Mouse (Mus musculus) lung, embryonic 15.5 days (tissue): ENCODE data around the gene Gstm3. TPM values are rescaled to one million over a fixed set of nuclear protein-coding genes. Genes with fewer than 3 reads are reported as not detected.
A peak's percentile ranks its signal among the peaks of the same experiment; 100 is the strongest.
"Not testable (repeated sequence)": the region's sequence is repeated elsewhere in the genome, so short reads cannot be mapped to it uniquely, and the experiment has no call there.

Experiments
- ATAC-seq: fragments of 200-750 bp; cut with Nextera tagmentation; 2 replicates; pipeline ENCODE4 v1.8.0; 2017; ENCODE audit warnings: moderate number of reproducible peaks, borderline replicate concordance; ENCODE audit not compliant: low FRiP score, low TSS enrichment; ENCODE audit errors: extremely low read depth
- H3K27ac ChIP-seq: fragments of 300-500 bp; sonication (generic); 2 replicates; pipeline ENCODE4 v1.5.1; 2015; ENCODE audit warnings: moderate library complexity, mild to moderate bottlenecking, inconsistent platforms
- H3K27me3 ChIP-seq: fragments of 300-500 bp; sonication (generic); 2 replicates; pipeline ENCODE4 v1.6.1; 2015; ENCODE audit warnings: inconsistent platforms
- H3K36me3 ChIP-seq: fragments of 300-500 bp; sonication (generic); 2 replicates; pipeline ENCODE4 v1.6.1; 2015; ENCODE audit warnings: inconsistent platforms
- H3K4me1 ChIP-seq: fragments of 300-500 bp; sonication (generic); 2 replicates; pipeline ENCODE4 v1.6.1; 2015; ENCODE audit warnings: inconsistent platforms
- H3K4me2 ChIP-seq: fragments of 300-500 bp; sonication (generic); 2 replicates; pipeline ENCODE4 v1.6.1; 2015; ENCODE audit warnings: inconsistent platforms, mild to moderate bottlenecking, moderate library complexity
- H3K4me3 ChIP-seq: fragments of 300-500 bp; sonication (generic); 2 replicates; pipeline ENCODE4 v1.5.1; 2015; ENCODE audit warnings: mild to moderate bottlenecking, inconsistent platforms
- H3K9ac ChIP-seq: fragments of 300-500 bp; sonication (generic); 2 replicates; pipeline ENCODE4 v1.6.1; 2015; ENCODE audit warnings: inconsistent platforms
- H3K9me3 ChIP-seq: fragments of 300-500 bp; sonication (generic); 2 replicates; pipeline ENCODE4 v1.6.1; 2016; ENCODE audit warnings: inconsistent platforms
- WGBS: fragments of 180-500 bp; shearing (Covaris S2); methylation state at CpG from one replicate; pipeline ENCODE4 v1.1.7; 2015; 5-methylcytosine and 5-hydroxymethylcytosine counted together
- polyA plus RNA-seq: library from polyadenylated mRNA; unstranded; fragments of >200 nt; fragmentation: Nextera tagmentation; extraction: Ambion mirVana; gene quantifications from 2 replicates; pipeline ENCODE4 v1.2.1, GENCODE M21; 2015

The Gstm3 gene
- polyA plus RNA-seq, 1 experiment from 2014 or later: 0.22 TPM

GRCm38 (mm10) chr3:107998591-107998990 is 29.5 kb upstream of the Gstm3 start:
- WGBS: 76% methylated on average over 3 of the region's 3 CpGs
- H3K36me3 ChIP-seq: no peaks in the 10 kb centered on the region
- no peak overlapping the region for H3K4me2 ChIP-seq
- no peaks in the 10 kb centered on the region for H3K27me3 ChIP-seq
- no peak overlapping the region for H3K27ac ChIP-seq
- no peaks in the 10 kb centered on the region for H3K4me1 ChIP-seq
- no peak for ATAC-seq
- H3K9ac ChIP-seq: no peak overlapping the region
- H3K4me3 ChIP-seq: no peak overlapping the region
- no peaks in the 10 kb centered on the region for H3K9me3 ChIP-seq

- no peak overlapping the region for H3K4me2 ChIP-seq
- ATAC-seq: no peak
- no peaks in the 10 kb centered on the region for H3K36me3 ChIP-seq
- H3K27me3 ChIP-seq: no peaks in the 10 kb centered on the region
- 74% methylated on average over 4 of the region's 4 CpGs for WGBS
- no peak overlapping the region for H3K27ac ChIP-seq
- no peaks in the 10 kb centered on the region for H3K4me1 ChIP-seq
- no peak overlapping the region for H3K4me3 ChIP-seq
- no peak overlapping the region for H3K9ac ChIP-seq
- no peaks in the 10 kb centered on the region for H3K9me3 ChIP-seq
Observed at GRCm38 (mm10) chr3:107996576-107996975, 27.5 kb upstream of the Gstm3 start.

- H3K4me3 ChIP-seq, H3K4me2 ChIP-seq: not testable (repeated sequence)
- 70% methylated on average over 2 of the region's 2 CpGs for WGBS
Observed at GRCm38 (mm10) chr3:107995974-107996373, 26.9 kb upstream of the Gstm3 start.

GRCm38 (mm10) chr3:107986041-107986562 is 17.0 kb upstream of the Gstm3 start, which contains the start of gene Gstm2:
Gene Gstm2, minus strand, starts transcription at chr3:107986453.
- 22% methylated on average over 8 of the region's 8 CpGs for WGBS
- Histone ChIP-seq H3K4me2 (peak within 1 kb of the TSS; percentile 46), H3K36me3 (no peaks in the 10 kb centered on the region), H3K4me3 (peak within 1 kb of the TSS; percentile 33), H3K9me3 (no peaks in the 10 kb centered on the region), H3K27ac (peak within 1 kb of the TSS; percentile 79), H3K9ac (0 out of 2 replicates have a peak within 1 kb of the TSS, but pooled peaks have one; percentile 8), H3K4me1 (peaks cover 16% of the 10 kb centered on the region), H3K27me3 (no peaks in the 10 kb centered on the region)
- peak; percentile 95 for ATAC-seq

More at GRCm38 (mm10) chr3:107995974-107996373, 26.9 kb upstream of the Gstm3 start:
- H3K36me3 ChIP-seq, H3K27me3 ChIP-seq, H3K9ac ChIP-seq, ATAC-seq, H3K9me3 ChIP-seq, H3K4me1 ChIP-seq, H3K27ac ChIP-seq: not testable (repeated sequence)

GRCm38 (mm10) chr3:107985141-107985540 is 16.1 kb upstream of the Gstm3 start:
- peak overlapping the region; percentile 79 for H3K27ac ChIP-seq
- H3K4me2 ChIP-seq: peak overlapping the region; percentile 46
- H3K9me3 ChIP-seq, H3K27me3 ChIP-seq, H3K4me3 ChIP-seq, H3K36me3 ChIP-seq, ATAC-seq, H3K9ac ChIP-seq: not testable (repeated sequence)
- H3K4me1 ChIP-seq: peaks cover 16% of the 10 kb centered on the region
- WGBS: 95% methylated on average over 2 of the region's 2 CpGs

- no peaks in the 10 kb centered on the region for H3K27me3 ChIP-seq
- 72% methylated on average over 5 of the region's 5 CpGs for WGBS
Observed at GRCm38 (mm10) chr3:107984471-107984870, 15.4 kb upstream of the Gstm3 start.

GRCm38 (mm10) chr3:107983771-107984170 is 14.7 kb upstream of the Gstm3 start:
- Histone ChIP-seq H3K4me1 (peaks cover 16% of the 10 kb centered on the region), H3K4me3 (no peak overlapping the region), H3K27ac (no peak overlapping the region), H3K9me3 (no peaks in the 10 kb centered on the region), H3K9ac (no peak overlapping the region), H3K36me3 (no peaks in the 10 kb centered on the region), H3K4me2 (no peak overlapping the region), H3K27me3 (no peaks in the 10 kb centered on the region)
- WGBS: 48% methylated on average over 3 of the region's 3 CpGs
- no peak for ATAC-seq

More at GRCm38 (mm10) chr3:107984471-107984870, 15.4 kb upstream of the Gstm3 start:
- Histone ChIP-seq H3K4me1 (peaks cover 16% of the 10 kb centered on the region), H3K36me3 (no peaks in the 10 kb centered on the region), H3K4me2 (no peak overlapping the region), H3K4me3 (no peak overlapping the region), H3K27ac (no peak overlapping the region), H3K9ac (no peak overlapping the region), H3K9me3 (no peaks in the 10 kb centered on the region)
- no peak for ATAC-seq

GRCm38 (mm10) chr3:107982726-107983125 is 13.6 kb upstream of the Gstm3 start:
- ATAC-seq: no peak
- WGBS: 79% methylated on average over 6 of the region's 6 CpGs

GRCm38 (mm10) chr3:107981261-107981660 is 12.2 kb upstream of the Gstm3 start:
- no peak overlapping the region for H3K4me3 ChIP-seq
- H3K9me3 ChIP-seq: no peaks in the 10 kb centered on the region
- no peak overlapping the region for H3K4me2 ChIP-seq
- no peak overlapping the region for H3K9ac ChIP-seq
- ATAC-seq: no peak
- H3K27ac ChIP-seq: no peak overlapping the region
- H3K4me1 ChIP-seq: peaks cover 11% of the 10 kb centered on the region
- WGBS: 67% methylated on average over 3 of the region's 3 CpGs
- H3K27me3 ChIP-seq: no peaks in the 10 kb centered on the region
- H3K36me3 ChIP-seq: no peaks in the 10 kb centered on the region

More at GRCm38 (mm10) chr3:107982726-107983125, 13.6 kb upstream of the Gstm3 start:
- no peaks in the 10 kb centered on the region for H3K27me3 ChIP-seq
- peaks cover 16% of the 10 kb centered on the region for H3K4me1 ChIP-seq
- no peaks in the 10 kb centered on the region for H3K36me3 ChIP-seq
- H3K4me2 ChIP-seq: no peak overlapping the region
- no peak overlapping the region for H3K9ac ChIP-seq
- H3K4me3 ChIP-seq: no peak overlapping the region
- H3K27ac ChIP-seq: no peak overlapping the region
- no peaks in the 10 kb centered on the region for H3K9me3 ChIP-seq

- Histone ChIP-seq H3K9ac (no peak overlapping the region), H3K27me3 (no peaks in the 10 kb centered on the region), H3K9me3 (no peaks in the 10 kb centered on the region), H3K4me2 (no peak overlapping the region), H3K4me1 (no peaks in the 10 kb centered on the region), H3K27ac (no peak overlapping the region), H3K4me3 (no peak overlapping the region), H3K36me3 (no peaks in the 10 kb centered on the region)
- ATAC-seq: no peak
- WGBS: 58% methylated on average over 3 of the region's 3 CpGs
Observed at GRCm38 (mm10) chr3:107977691-107978090, 8.6 kb upstream of the Gstm3 start.

GRCm38 (mm10) chr3:107974237-107974636 is 5.2 kb upstream of the Gstm3 start:
- Histone ChIP-seq H3K9me3 (no peaks in the 10 kb centered on the region), H3K4me2 (no peak overlapping the region), H3K27ac (no peak overlapping the region), H3K4me3 (no peak overlapping the region), H3K4me1 (no peaks in the 10 kb centered on the region), H3K36me3 (no peaks in the 10 kb centered on the region), H3K9ac (no peak overlapping the region), H3K27me3 (no peaks in the 10 kb centered on the region)
- WGBS: 89% methylated on average over 1 of the region's 1 CpGs
- ATAC-seq: no peak

- Histone ChIP-seq H3K36me3 (no peaks in the 10 kb centered on the region), H3K4me3 (no peak overlapping the region), H3K4me2 (no peak overlapping the region), H3K27me3 (no peaks in the 10 kb centered on the region), H3K9ac (no peak overlapping the region), H3K27ac (no peak overlapping the region), H3K9me3 (no peaks in the 10 kb centered on the region), H3K4me1 (no peaks in the 10 kb centered on the region)
- no peak for ATAC-seq
- 67% methylated on average over 3 of the region's 3 CpGs for WGBS
Observed at GRCm38 (mm10) chr3:107972070-107972469, 3.0 kb upstream of the Gstm3 start.

GRCm38 (mm10) chr3:107971101-107971500 is 2.0 kb upstream of the Gstm3 start:
- H3K9ac ChIP-seq, H3K4me1 ChIP-seq, H3K36me3 ChIP-seq, H3K27me3 ChIP-seq, H3K4me2 ChIP-seq, ATAC-seq, H3K27ac ChIP-seq, H3K4me3 ChIP-seq, H3K9me3 ChIP-seq: not testable (repeated sequence)
- WGBS: 55% methylated on average over 3 of the region's 3 CpGs
